Mouse (Mus musculus) WW6 (cell line): ENCODE data around the gene Lmo7.

ENCODE experiments used
- DNase-seq: peaks from one replicate; pipeline ENCODE4 v3.0.0-alpha.2; 2013; ENCODE audit warnings: low read depth, low spot score

Gene Lmo7

DNA sequence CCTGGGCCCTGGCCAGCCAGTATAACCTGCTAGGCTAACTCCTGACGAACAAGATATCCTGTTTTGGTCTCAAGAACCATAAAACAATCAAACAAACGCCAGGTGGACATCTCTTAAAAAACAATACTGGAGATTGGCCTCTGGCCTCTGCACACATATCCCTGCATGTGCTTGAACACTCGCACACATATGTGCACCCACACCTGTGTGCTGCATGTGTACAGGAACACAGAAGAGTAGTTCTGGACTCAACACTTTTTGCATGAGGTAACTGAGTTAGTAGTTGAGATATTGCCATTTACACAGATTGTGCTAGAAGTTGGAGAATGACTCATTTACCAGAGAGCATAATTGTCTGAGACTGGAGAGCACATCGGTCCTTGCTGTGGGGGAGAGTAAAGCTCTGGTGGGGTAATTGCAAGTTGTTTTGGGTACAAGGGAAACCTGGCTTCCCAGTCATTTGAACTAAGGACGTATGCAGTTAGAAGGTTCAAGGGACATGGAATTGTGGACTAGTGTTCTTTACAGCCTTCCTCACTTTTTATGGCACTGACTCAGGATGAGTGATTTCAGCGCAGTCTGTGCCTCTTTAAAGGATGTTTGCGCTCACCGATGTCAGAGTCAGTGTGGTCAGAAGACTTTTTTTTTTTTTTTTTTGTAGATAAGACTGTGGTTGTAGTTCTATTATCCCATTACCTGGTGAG lies 148.7 kb downstream of the Lmo7 start:
- no peak for DNase-seq

GRCm38 (mm10) chr14:101879050-101879694 lies 149.4 kb downstream of the Lmo7 start:
- no peak for DNase-seq

DNA sequence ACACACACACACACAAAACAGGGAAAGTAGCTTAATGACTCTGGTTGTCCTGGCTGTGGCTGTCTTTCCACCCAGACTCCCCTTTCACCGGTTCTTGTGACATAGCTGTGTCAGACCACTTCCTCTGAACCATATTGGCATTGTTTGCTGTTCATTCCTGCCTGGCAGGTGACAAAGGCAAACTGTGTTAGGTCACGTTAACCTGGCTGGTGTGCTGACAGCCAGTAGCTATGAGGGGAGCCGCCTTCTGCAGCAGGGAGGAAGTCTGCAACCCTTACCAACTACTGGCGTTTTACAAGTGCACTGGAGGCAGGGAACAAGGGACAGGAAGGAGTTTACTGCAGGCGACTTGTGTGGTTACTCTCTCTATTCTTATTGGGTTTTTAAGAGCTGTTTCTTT lies 153.2 kb downstream of the Lmo7 start:
- no peak for DNase-seq

DNA sequence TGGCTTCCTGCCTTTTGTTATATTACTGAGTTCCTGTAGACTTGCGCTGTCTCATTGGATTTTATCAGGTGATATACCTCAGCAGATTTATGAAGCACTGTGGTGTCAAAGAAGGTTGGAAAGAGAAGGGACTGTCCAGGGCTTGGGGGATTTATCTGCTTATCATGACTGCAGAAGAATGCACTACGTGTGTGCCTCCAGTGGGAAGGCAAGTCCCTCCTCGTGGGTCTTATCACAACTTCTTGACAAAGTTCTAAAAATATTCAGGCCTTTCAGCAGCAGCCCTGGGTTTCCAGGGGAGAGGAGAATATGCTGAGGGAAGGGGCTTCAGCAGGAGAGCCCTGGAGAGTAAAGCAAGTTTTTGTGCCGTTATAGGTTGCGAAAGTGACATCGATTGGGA lies 154.0 kb downstream of the Lmo7 start:
- DNase-seq, result no peak

GRCm38 (mm10) chr14:101886320-101886719 lies 156.6 kb downstream of the Lmo7 start:
- no peak for DNase-seq

- DNase-seq, result no peak
These were observed 162.2 kb downstream of the Lmo7 start for GRCm38 (mm10) chr14:101891903-101892448.

DNA sequence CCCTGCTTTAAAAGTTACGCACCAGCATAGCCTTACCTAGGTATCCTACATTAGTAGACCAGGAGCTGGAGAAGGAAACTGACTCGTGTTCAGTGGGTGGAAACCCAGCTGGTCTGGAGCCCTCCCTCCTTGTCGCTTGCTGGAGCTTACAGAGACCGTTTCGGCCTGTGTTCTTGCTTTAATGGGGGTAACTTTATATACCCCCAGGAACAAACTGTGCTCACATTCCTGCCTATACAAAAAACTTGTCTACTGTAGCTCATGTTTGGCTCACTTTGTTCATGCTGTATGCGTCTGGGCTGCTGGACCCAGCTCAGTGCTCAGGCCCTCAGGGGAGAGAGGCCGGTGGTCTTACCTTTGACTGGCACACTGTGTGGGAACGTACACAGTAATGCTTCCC lies 162.7 kb downstream of the Lmo7 start:
- no peak for DNase-seq

- DNase-seq, result no peak
These were observed 163.5 kb downstream of the Lmo7 start for GRCm38 (mm10) chr14:101893215-101893614.

GRCm38 (mm10) chr14:101898250-101898649 lies 168.5 kb downstream of the Lmo7 start:
- no peak for DNase-seq

DNA sequence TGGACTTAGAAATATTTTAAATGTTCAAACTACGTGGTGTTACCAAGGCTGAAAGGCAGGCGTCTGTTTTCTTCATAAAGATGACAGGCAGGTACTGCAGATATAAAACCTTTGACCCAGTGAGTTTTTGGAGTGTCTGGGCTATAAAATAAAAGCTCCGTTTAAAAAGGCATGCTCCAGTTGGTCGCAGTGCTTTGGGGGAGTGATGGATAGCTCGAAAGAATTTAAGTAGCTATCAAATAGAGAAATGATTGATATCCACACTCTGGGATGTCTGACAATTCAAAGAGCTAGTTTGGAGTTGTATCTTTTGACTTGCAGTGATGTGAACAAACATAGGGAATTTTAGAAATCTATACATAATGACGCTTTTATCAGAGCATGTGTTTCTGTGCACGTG lies 171.7 kb downstream of the Lmo7 start:
- DNase-seq, result no peak

GRCm38 (mm10) chr14:101901976-101902375 lies 172.2 kb downstream of the Lmo7 start:
- DNase-seq, result no peak

- no peak for DNase-seq
These were observed 174.0 kb downstream of the Lmo7 start for GRCm38 (mm10) chr14:101903722-101904121.

DNA sequence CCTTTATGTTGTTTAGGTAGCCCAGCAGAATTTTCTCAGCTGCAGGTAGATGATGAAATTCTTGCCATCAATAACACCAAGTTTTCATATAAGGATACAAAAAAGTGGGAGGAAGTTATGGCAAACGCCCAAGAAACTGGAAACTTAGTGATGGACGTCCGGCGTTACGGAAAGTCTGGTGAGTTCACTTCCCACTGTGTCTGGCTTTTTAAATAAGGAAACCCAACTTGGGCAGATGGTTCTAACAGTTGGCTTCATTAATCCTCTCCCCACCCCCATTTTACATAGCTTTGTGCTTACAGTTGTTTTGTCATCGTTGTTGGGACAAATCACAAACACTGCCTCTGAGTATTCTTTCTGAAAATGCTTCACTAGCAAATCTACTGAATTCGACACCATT lies 182.2 kb downstream of the Lmo7 start:
- DNase-seq, result no peak

DNA sequence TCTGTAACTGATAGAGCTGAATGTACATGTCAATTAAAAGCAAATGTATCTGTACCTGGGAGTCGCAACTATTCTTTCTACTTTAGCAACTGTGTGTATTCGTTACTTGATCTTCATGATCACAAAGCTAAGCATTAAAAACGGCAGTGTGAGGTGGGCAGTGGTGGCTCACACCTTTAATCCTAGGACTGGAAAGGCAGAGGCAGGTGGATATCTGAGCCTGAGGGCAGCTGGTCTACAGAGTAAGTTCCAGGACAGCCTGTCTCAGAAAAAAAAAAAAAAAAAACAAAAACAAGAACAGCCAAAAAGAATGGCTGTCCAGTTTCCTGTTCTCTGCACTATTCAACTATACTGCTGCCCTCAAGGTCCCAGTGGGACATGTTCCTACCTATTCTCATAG lies 182.6 kb downstream of the Lmo7 start:
- no peak for DNase-seq

- DNase-seq, result no peak
These were observed 184.6 kb downstream of the Lmo7 start for GRCm38 (mm10) chr14:101914321-101914720.

DNA sequence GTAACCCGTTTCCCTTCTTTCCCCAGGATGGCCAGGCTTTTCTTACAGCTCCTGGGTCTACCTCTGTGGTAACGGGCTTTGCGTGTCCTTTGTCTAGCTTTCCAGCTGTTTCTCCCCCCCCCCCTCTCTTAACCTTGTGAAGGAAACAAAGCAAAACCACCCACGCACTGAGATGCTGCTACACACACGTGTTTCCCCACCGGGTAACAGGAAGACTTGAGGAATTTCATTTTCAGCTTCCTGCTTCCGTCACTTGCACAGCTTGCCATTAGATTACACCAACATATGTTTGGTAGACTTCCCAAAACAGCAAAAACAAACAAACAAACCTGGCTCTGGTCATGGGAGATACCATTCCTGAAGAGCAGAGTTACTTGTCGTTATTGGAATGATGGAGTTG lies 186.1 kb downstream of the Lmo7 start:
- no peak for DNase-seq

DNA sequence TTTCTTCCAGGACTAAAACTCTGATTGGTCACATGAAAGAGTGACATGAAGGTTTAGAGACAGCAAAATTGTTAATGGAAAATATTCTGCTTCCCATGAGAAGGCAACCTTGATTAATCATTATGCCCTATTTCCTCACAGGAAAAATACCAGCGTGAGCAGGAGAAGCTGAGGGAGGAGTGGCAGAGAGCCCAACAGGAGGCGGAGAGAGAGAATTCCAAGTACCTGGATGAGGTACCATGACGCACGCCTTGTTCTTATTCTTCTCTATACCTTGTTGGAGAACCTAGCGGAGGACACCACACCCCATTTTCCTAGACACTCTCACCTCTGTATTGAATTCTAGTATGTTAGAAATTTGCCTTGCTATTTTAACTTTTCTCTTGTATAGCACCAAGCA lies 188.7 kb downstream of the Lmo7 start:
- DNase-seq, result no peak

- no peak for DNase-seq
These were observed 198.0 kb downstream of the Lmo7 start for GRCm38 (mm10) chr14:101927646-101928244.

GRCm38 (mm10) chr14:101930576-101931447 lies 201.1 kb downstream of the Lmo7 start:
- no peak for DNase-seq

DNA sequence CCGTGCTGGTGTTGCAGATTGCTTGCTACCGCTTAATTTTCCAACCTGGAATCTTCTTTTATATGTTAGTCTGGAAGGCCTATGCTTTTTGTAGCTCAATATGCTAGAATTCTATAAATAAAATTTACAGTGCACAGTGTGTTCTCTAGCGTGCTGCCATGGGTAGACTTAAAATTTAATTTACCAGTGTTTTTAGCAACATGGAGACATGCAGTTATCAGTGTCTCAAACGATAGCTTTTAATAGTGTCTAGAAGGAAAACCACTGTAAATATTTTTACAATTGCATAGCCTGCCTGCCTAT lies 201.6 kb downstream of the Lmo7 start:
- DNase-seq, result no peak

DNA sequence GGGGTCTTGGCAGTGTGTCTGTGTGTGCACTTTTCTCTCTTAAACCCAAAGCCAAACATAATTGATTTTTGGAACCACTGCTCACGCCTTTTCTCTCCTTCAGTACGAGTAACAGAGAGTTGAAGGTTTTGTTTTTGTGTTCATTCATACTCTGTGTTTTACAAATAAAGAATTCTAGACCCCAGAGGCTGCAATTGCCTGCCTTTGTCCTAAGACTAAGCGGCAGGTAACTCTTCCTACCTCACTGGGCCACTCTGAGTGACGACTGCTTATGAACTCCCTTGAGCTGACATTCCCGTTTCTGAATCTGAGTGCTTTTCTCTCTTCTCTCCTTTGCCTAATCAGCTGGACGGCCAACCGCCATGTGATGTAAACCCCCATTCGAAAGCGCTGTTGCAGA lies 203.8 kb downstream of the Lmo7 start:
- no peak for DNase-seq

DNA sequence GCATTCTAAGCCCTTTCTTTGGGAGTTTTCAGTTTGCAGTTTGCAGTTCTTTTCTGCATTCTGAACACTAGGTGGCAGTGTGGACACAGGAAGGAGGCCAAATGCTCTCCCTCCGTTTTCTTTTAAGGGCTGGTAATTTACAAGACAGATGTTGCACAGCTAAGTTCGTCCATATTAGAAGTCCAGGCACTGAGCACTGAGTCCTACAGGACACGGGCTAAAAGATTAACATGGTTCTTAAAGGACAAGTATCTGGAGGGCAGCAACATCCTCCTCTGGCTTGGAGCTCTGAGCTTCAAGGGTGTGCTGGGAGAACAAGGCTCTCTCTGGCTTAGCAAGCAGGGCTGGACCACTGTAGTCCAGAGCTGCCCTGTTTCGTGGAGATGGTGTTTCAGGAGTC lies 213.2 kb downstream of the Lmo7 start:
- DNase-seq, result peak; percentile 22
